Mouse (Mus musculus): ENCODE data around the gene Pik3cb.

Gene Pik3cb

DNA sequence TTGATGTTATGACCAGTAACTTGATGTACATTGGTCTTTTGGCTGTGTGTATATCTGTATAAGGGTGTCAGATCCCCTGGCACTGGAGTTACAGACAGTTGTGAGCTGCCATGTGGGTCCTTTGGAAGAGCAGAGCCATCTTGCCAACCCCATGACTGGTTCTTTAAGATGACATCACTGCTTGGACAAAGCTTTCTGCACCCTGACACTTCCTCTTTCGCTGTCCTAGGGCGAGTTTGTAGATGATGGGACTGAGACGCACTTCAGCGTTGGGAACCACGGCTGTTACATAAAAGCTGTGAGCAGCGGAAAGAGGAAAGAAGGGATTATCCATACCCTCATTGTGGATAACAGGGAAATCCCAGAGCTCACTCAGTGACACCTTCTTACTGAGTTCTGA is 139.1 kb downstream of the Pik3cb start:
- DNase-seq (ENCODE audit: low spot score), result no peak

DNA sequence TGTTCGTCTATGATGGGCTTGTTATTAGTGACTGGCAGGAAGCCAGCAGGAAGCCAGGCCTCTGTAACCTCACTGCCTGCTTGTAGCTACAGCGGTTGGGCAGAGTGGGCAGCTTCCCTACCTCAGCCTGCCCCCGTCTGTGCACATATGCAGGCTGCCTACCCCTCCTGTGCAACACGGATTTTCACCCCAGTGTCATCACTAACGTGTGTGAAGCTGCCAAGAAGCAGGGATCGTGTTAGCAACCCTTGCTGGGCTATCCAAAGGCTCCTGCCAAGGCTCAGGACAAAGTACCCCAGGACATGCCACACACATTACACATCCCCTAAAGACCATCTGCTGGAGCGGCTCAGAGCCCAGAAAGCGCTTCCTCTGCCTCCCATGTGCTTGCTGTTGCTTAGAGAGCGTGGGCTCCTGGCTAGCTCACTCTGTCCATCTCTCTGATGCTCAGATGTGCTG is 140.5 kb downstream of the Pik3cb start:
- no peak for DNase-seq (ENCODE audit: low spot score)

DNA sequence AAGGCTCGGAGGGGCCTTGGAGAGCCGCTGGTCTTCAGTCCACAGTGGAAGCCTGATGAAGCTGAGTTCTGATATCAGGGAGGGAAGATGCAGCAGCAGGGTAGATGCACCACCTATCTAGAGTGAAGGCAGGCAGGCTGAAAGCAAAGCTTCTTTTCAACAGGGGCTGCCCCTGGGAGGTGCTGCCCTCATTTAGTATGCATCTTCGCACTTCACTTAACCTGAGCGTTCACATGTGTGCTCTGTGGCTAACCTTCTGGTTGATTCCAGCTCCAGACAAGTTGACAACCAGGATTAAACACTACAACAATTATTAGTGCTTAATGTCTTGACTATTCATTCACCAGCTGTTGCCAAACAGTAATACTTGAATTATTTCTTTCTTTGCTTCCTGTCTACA is 146.3 kb downstream of the Pik3cb start:
- no peak for DNase-seq (ENCODE audit: low spot score)

DNA sequence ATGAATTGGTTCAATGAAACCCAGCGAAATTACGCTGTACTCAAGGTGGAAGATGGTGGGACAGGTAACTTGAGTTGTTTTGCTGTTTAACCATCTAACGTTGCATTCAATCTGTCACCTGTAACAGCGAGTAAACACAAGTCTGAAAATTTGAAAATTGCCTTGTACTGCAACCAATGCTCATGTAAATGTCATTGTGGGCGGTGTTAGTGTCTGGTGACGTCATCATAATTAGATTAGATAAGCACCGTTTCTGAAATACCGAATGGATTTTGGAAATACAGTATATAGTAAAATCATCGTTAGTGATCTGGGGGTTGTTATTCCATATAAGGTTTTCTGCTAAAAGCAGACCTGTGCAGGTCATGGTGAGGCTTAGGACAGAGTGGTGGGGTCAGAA is 153.3 kb downstream of the Pik3cb start:
- DNase-seq (ENCODE audit: low spot score), result no peak

Measured in layer of hippocampus, adult 9-10 months (tissue).